Mouse (Mus musculus) kidney, adult 9 months (tissue): Measurements from ENCODE around the gene Dhx58.

Source experiments
- DNase-seq: peaks from one replicate; pipeline ENCODE4 v3.0.0; 2022

Gene Dhx58

GRCm38 (mm10) chr11:100703851-100704531, at the start of gene Dhx58:
Dhx58 (minus strand) TSS chr11:100704271.
- DNase-seq = peak; percentile 32

GRCm38 (mm10) chr11:100752294-100752693, 48.2 kb upstream of the Dhx58 start:
- no peak for DNase-seq

GRCm38 (mm10) chr11:100750127-100750526, 46.1 kb upstream of the Dhx58 start:
- DNase-seq = no peak

- DNase-seq = no peak
These were observed 45.4 kb upstream of the Dhx58 start for GRCm38 (mm10) chr11:100749469-100749868.

- no peak for DNase-seq
These were observed 44.5 kb upstream of the Dhx58 start for GRCm38 (mm10) chr11:100748620-100749019.

- no peak for DNase-seq
These were observed 43.0 kb upstream of the Dhx58 start for GRCm38 (mm10) chr11:100747114-100747513.

GRCm38 (mm10) chr11:100746546-100746945, 42.5 kb upstream of the Dhx58 start:
- DNase-seq = no peak

GRCm38 (mm10) chr11:100745085-100745484, 41.0 kb upstream of the Dhx58 start:
- DNase-seq = no peak

GRCm38 (mm10) chr11:100741348-100741747, 37.3 kb upstream of the Dhx58 start:
- peak; percentile 83 for DNase-seq

GRCm38 (mm10) chr11:100738749-100739148, 34.7 kb upstream of the Dhx58 start:
- DNase-seq = no peak

- peak; percentile 100 for DNase-seq
These were observed 34.1 kb upstream of the Dhx58 start, which contains the start of gene Rab5c for GRCm38 (mm10) chr11:100738066-100738604. Rab5c (minus strand) TSS chr11:100738215.

GRCm38 (mm10) chr11:100737105-100737733, 33.1 kb upstream of the Dhx58 start:
- peak; percentile 57 for DNase-seq

- peak; percentile 69 for DNase-seq
These were observed 32.6 kb upstream of the Dhx58 start for GRCm38 (mm10) chr11:100736746-100737080.

GRCm38 (mm10) chr11:100735954-100736745, 32.1 kb upstream of the Dhx58 start:
- DNase-seq = no peak

- DNase-seq = no peak
These were observed 31.2 kb upstream of the Dhx58 start for GRCm38 (mm10) chr11:100735134-100735865.

- DNase-seq = peak; percentile 89
These were observed 26.6 kb upstream of the Dhx58 start for GRCm38 (mm10) chr11:100730477-100731205.

- no peak for DNase-seq
These were observed 25.9 kb upstream of the Dhx58 start for GRCm38 (mm10) chr11:100729976-100730375.

- DNase-seq = peak; percentile 29
These were observed 24.5 kb upstream of the Dhx58 start for GRCm38 (mm10) chr11:100728601-100729000.

- DNase-seq = peak; percentile 81
These were observed 23.1 kb upstream of the Dhx58 start for GRCm38 (mm10) chr11:100727201-100727600.

GRCm38 (mm10) chr11:100724919-100725512, 20.9 kb upstream of the Dhx58 start:
- peak; percentile 74 for DNase-seq

- DNase-seq = peak; percentile 72
These were observed 18.5 kb upstream of the Dhx58 start for GRCm38 (mm10) chr11:100722493-100723028.
